Mouse (Mus musculus) liver, embryonic 12.5 days (tissue): ENCODE data around the gene Olfr484. TPM values are rescaled to one million over a fixed set of nuclear protein-coding genes. Genes with fewer than 3 reads are reported as not detected.
"Not testable (repeated sequence)": the region's sequence is repeated elsewhere in the genome, so short reads cannot be mapped to it uniquely, and the experiment has no call there.

ENCODE experiments used
- ATAC-seq: fragments of 200-750 bp; cut with Nextera tagmentation; 2 replicates; pipeline ENCODE4 v1.8.0; 2017; ENCODE audit warnings: moderate number of reproducible peaks, mild to moderate bottlenecking, moderate library complexity
- H3K27ac ChIP-seq: fragments of 300-500 bp; sonication (generic); 2 replicates; pipeline ENCODE4 v1.5.1; 2016; ENCODE audit warnings: mild to moderate bottlenecking
- H3K27me3 ChIP-seq: fragments of 300-500 bp; sonication (generic); replicated peaks from 2 replicates; pipeline ENCODE4 v1.6.1; 2016; ENCODE audit warnings: mild to moderate bottlenecking, moderate library complexity
- H3K36me3 ChIP-seq: fragments of 300-500 bp; sonication (generic); 2 replicates; pipeline ENCODE4 v1.6.1; 2016; ENCODE audit warnings: mild to moderate bottlenecking, moderate library complexity
- H3K4me1 ChIP-seq: fragments of 300-500 bp; sonication (generic); 2 replicates; pipeline ENCODE4 v1.6.1; 2016
- H3K4me2 ChIP-seq: fragments of 300-500 bp; sonication (generic); 2 replicates; pipeline ENCODE4 v1.6.1; 2016; ENCODE audit warnings: mild to moderate bottlenecking, moderate library complexity
- H3K4me3 ChIP-seq: fragments of 300-500 bp; sonication (generic); 2 replicates; pipeline ENCODE4 v1.5.1; 2016; ENCODE audit warnings: mild to moderate bottlenecking, moderate library complexity
- H3K9ac ChIP-seq: fragments of 300-500 bp; sonication (generic); 2 replicates; pipeline ENCODE4 v1.6.1; 2016; ENCODE audit warnings: mild to moderate bottlenecking, moderate library complexity
- H3K9me3 ChIP-seq: fragments of 300-500 bp; sonication (generic); replicated peaks from 2 replicates; pipeline ENCODE4 v1.6.1; 2016; ENCODE audit warnings: mild to moderate bottlenecking, moderate library complexity
- WGBS: fragments of 180-500 bp; shearing (Covaris S2); methylation state at CpG from one replicate; pipeline ENCODE4 v1.1.7; 2016; ENCODE audit not compliant: insufficient replicate concordance; 5-methylcytosine and 5-hydroxymethylcytosine counted together
- polyA plus RNA-seq: library from polyadenylated mRNA; unstranded; fragments of >200 nt; fragmentation: Nextera tagmentation; extraction: Ambion mirVana; gene quantifications from 2 replicates; pipeline ENCODE4 v1.2.1, GENCODE M21; 2016

Olfr484 gene
- not detected in 2 replicates for polyA plus RNA-seq

DNA sequence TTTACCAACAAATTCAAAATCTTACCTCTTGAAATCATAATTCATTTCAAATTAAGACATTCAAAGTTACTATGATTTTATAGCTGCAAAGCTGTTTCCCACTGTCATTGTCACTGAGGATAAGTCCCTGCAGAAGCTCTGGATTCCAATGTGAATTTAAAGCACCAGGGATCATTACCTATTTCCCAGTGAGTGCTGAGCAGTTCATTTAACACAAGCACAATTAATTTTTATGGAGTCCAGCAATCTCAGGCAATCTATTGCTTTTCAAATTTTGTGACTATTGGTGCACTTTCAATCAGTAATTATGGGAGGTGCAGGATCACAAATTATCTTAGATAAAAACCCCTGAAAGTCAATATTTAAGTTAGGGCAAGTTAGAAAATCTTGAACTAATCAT lies at the start of gene Olfr484:
TSS of gene Olfr484 (minus strand) at position 101 of the 400 bp plus-strand sequence.
- no peak within 1 kb of the TSS for H3K9ac ChIP-seq
- H3K27me3 ChIP-seq, result no peaks in the 10 kb centered on the region
- H3K27ac ChIP-seq, result no peak within 1 kb of the TSS
- ATAC-seq, result no peak
- H3K4me1 ChIP-seq, result no peaks in the 10 kb centered on the region
- H3K4me2 ChIP-seq, result no peak within 1 kb of the TSS
- no peaks in the 10 kb centered on the region for H3K9me3 ChIP-seq
- no peak within 1 kb of the TSS for H3K4me3 ChIP-seq
- no peaks in the 10 kb centered on the region for H3K36me3 ChIP-seq

DNA sequence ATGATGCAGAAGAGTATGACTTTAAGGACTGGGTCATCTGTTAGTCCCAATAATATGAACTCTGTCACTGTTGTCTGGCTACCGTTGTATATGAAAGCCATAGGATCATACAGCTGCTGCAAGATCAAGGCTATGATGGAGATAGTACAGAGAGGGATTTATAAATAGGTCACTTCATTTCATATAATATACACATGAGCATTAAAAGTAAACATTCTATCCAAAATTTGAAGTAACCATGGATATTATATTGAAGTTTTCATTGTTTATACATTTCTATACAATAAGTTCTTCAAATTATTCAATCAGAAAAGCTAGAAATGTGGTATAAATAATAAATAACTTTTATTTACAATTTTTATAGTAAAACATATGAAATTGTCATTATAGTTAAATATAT lies 45.4 kb upstream of the Olfr484 start, which contains the start of gene Olfr486:
TSS of gene Olfr486 (minus strand) at position 101 of the 400 bp plus-strand sequence.
- 71% methylated on average over 1 of the region's 1 CpGs for WGBS
- H3K4me3 ChIP-seq, result not testable (repeated sequence)

DNA sequence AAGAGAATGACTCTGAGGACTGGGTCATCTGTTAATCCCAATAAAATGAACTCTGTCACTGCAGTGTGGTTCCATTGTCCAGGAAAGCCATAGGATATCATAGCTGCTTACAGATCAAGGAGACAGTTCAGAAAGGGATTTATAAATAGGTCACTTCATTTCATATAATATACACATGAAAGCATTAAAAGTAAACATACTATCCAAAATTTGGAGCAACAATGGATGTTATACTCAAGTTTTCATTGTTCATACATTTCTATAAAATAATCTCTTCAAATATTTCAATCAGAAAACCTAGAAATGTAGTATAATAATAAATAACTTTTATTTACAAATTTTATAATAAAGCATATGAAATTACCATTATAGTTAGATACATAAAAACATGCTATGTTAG lies 32.5 kb upstream of the Olfr484 start, which contains the start of gene Olfr485:
TSS of gene Olfr485 (minus strand) at position 101 of the 400 bp plus-strand sequence.
- Histone ChIP-seq H3K36me3 (no peaks in the 10 kb centered on the region), H3K27me3 (no peaks in the 10 kb centered on the region), H3K27ac (no peak within 1 kb of the TSS), H3K9me3 (no peaks in the 10 kb centered on the region), H3K4me1 (no peaks in the 10 kb centered on the region), H3K4me3 (no peak within 1 kb of the TSS), H3K4me2 (no peak within 1 kb of the TSS), H3K9ac (no peak within 1 kb of the TSS)
- no peak for ATAC-seq

More for the DNA sequence above, 45.4 kb upstream of the Olfr484 start, which contains the start of gene Olfr486:
- H3K9me3 ChIP-seq, H3K9ac ChIP-seq, H3K4me2 ChIP-seq, H3K27ac ChIP-seq, H3K36me3 ChIP-seq, H3K4me1 ChIP-seq, ATAC-seq, H3K27me3 ChIP-seq: not testable (repeated sequence)

DNA sequence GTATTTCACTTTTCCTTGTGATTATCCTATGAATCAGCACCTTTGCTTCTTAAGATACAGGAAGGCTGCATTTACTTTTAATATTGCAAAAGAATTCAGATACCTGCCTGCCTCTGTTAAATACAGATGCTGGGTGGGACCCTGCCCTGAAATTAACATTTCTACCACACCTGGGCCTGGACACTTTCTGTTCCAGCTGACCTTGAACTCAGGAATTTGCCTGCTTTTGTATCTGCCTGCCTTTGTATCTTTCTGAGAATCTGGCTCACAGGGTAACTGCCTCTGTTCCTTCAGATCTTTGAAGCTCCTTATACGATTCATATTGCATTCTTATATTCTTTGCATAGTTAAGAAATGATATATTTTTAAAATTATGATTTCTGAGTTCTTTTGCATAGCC lies 5.8 kb downstream of the Olfr484 start:
- no peak for ATAC-seq
- Histone ChIP-seq H3K4me3 (no peak overlapping the region), H3K4me1 (no peaks in the 10 kb centered on the region), H3K27ac (no peak overlapping the region), H3K27me3 (no peaks in the 10 kb centered on the region), H3K9ac (no peak overlapping the region), H3K4me2 (no peak overlapping the region), H3K9me3 (no peaks in the 10 kb centered on the region), H3K36me3 (no peaks in the 10 kb centered on the region)
- 30% methylated on average over 1 of the region's 1 CpGs for WGBS

DNA sequence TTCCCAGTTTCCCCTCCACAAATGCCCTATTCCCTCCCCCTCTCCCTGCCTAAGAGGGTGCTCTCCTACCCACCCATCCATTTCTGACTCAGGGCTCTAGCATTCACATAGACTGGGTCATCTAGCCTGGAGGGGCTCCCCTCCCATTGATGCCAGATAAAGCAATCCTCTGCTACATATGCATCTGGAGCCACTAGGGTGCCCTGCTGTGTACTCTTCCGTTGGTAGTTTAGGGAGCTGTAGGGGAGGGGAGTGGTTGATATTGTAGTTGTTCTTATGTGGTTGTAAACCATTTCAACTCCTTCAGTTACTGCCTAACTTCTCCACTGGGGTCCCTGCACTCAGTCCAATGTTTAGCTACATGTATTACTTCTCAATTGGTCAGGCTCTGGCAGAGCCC lies 6.6 kb downstream of the Olfr484 start:
- H3K27me3 ChIP-seq, result no peaks in the 10 kb centered on the region
- ATAC-seq, result no peak
- H3K27ac ChIP-seq, result no peak overlapping the region
- no peaks in the 10 kb centered on the region for H3K36me3 ChIP-seq
- H3K4me2 ChIP-seq, result no peak overlapping the region
- H3K4me1 ChIP-seq, result no peaks in the 10 kb centered on the region
- H3K9me3 ChIP-seq, result no peaks in the 10 kb centered on the region
- no peak overlapping the region for H3K9ac ChIP-seq
- no peak overlapping the region for H3K4me3 ChIP-seq
- 13% methylated on average over 1 of the region's 1 CpGs for WGBS

DNA sequence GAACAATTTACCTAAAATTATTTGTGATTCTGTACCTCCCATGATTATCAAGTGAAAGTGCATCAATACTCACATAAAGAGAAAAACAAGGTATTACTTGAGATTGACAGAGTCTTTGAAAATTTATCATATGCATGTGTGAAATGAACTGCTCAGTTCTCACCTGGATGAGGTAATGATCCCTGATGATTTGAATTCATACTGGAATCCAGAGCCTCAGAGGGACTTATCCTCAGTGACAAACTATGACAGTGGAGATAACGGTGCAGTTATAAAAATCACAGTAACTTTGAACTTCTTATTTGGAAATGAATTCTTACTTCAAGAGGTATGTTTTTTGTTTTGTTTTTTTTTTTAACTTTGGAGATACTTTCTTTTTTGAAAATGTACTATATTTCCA lies 26.7 kb downstream of the Olfr484 start, which contains the start of gene Olfr483:
TSS of gene Olfr483 (plus strand) at position 301 of the 400 bp plus-strand sequence.
- Histone ChIP-seq H3K9me3 (no peaks in the 10 kb centered on the region), H3K36me3 (no peaks in the 10 kb centered on the region), H3K4me3 (no peak within 1 kb of the TSS), H3K4me1 (no peaks in the 10 kb centered on the region), H3K9ac (no peak within 1 kb of the TSS), H3K27ac (no peak within 1 kb of the TSS), H3K4me2 (no peak within 1 kb of the TSS), H3K27me3 (no peaks in the 10 kb centered on the region)
- WGBS, result 54% methylated on average over 1 of the region's 1 CpGs
- no peak for ATAC-seq

DNA sequence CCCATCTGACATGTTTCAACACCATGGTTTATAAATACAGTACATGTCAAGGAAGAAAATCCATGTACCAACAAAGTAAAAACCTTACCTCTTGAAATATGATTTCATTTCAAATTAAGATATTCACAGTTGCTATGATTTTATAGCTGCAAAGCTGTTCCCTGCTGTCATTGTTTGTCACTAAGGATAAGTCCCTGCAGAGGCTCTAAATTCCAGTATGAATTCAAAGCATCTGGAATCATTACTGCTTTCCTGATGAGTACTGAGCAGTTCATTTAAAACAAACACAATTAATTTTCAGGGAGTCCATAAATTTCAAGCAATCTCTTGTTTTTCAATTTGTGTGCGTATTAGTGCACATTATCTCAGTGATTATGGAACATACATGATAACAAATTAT lies 29.8 kb downstream of the Olfr484 start, which contains the start of gene Olfr482:
TSS of gene Olfr482 (minus strand) at position 101 of the 400 bp plus-strand sequence.
- Histone ChIP-seq H3K9me3 (no peaks in the 10 kb centered on the region), H3K27me3 (no peaks in the 10 kb centered on the region), H3K4me2 (no peak within 1 kb of the TSS), H3K36me3 (no peaks in the 10 kb centered on the region), H3K27ac (no peak within 1 kb of the TSS), H3K4me1 (no peaks in the 10 kb centered on the region), H3K9ac (no peak within 1 kb of the TSS), H3K4me3 (no peak within 1 kb of the TSS)
- no peak for ATAC-seq
- 54% methylated on average over 1 of the region's 1 CpGs for WGBS

DNA sequence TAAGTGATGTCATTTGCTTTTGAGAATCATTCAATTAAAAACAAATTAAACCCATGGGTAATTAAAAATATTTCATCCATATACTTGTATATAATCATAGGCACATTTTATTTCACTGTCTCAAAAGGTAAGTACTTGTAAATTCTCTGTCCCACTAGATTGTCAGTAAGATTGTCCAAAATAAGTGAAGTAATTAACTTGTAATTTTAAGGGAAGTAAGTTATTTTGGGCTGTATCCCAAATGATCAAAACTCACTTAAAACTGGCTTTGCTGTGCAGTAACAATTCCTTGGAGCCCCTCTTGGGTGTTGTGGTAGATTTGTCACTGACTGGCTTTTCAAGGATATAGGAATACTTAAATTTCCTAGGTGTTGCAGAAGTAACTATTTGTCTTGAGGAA lies 47.7 kb downstream of the Olfr484 start, which contains the start of gene Olfr481:
TSS of gene Olfr481 (plus strand) at position 301 of the 400 bp plus-strand sequence.
- H3K27me3 ChIP-seq, result no peaks in the 10 kb centered on the region
- no peaks in the 10 kb centered on the region for H3K36me3 ChIP-seq
- no peaks in the 10 kb centered on the region for H3K4me1 ChIP-seq
- no peak within 1 kb of the TSS for H3K4me2 ChIP-seq
- no peaks in the 10 kb centered on the region for H3K9me3 ChIP-seq
- no peak within 1 kb of the TSS for H3K27ac ChIP-seq
- H3K9ac ChIP-seq, result no peak within 1 kb of the TSS
- ATAC-seq, result no peak
- no peak within 1 kb of the TSS for H3K4me3 ChIP-seq

Other genes with a start within 250 kb of the Olfr484 start
- gene Olfr472, start 229.5 kb downstream of the Olfr484 start, polyA plus RNA-seq, result not detected in 2 replicates
- gene Olfr473, start 197.0 kb downstream of the Olfr484 start, polyA plus RNA-seq, result not detected in 2 replicates
- not detected in 2 replicates for gene Olfr474, start 172.8 kb downstream of the Olfr484 start, polyA plus RNA-seq
- not detected in 2 replicates for gene Olfr476, start 162.6 kb downstream of the Olfr484 start, polyA plus RNA-seq
- not detected in 2 replicates for gene Olfr477, start 140.8 kb downstream of the Olfr484 start, polyA plus RNA-seq
- gene Olfr478, start 93.5 kb downstream of the Olfr484 start, polyA plus RNA-seq, result not detected in 2 replicates
- gene Olfr479, start 76.8 kb downstream of the Olfr484 start, polyA plus RNA-seq, result not detected in 2 replicates
- gene Olfr480, start 60.1 kb downstream of the Olfr484 start, polyA plus RNA-seq, result not detected in 2 replicates
- gene Olfr481, start 47.6 kb downstream of the Olfr484 start, polyA plus RNA-seq, result not detected in 2 replicates
- gene Olfr482, start 29.9 kb downstream of the Olfr484 start, polyA plus RNA-seq, result 0.06 and 0.07 TPM in 2 replicates
- gene Olfr483, start 26.6 kb downstream of the Olfr484 start, polyA plus RNA-seq, result not detected in 2 replicates
- gene Olfr485, start 32.4 kb upstream of the Olfr484 start, polyA plus RNA-seq, result not detected in 2 replicates
- gene Olfr486, start 45.3 kb upstream of the Olfr484 start, polyA plus RNA-seq, result not detected in 2 replicates
- not detected in 2 replicates for gene Olfr487, start 87.2 kb upstream of the Olfr484 start, polyA plus RNA-seq
- not detected in 2 replicates for gene Olfr488, start 130.9 kb upstream of the Olfr484 start, polyA plus RNA-seq
- gene Olfr490, start 161.5 kb upstream of the Olfr484 start, polyA plus RNA-seq, result not detected in 2 replicates
- gene Olfr491, start 186.0 kb upstream of the Olfr484 start, polyA plus RNA-seq, result not detected in 2 replicates
- gene Olfr492, start 196.2 kb upstream of the Olfr484 start, polyA plus RNA-seq, result not detected in 2 replicates
- not detected in 2 replicates for gene Olfr493, start 219.5 kb upstream of the Olfr484 start, polyA plus RNA-seq
- not detected in 2 replicates for gene Olfr494, start 237.9 kb upstream of the Olfr484 start, polyA plus RNA-seq